In genomic region chr10:25372510-25373148, GRCm38 (mm10) we compare ENCODE assay signal across 11 mouse cellular contexts. TPM values are rescaled to one million over a fixed set of nuclear protein-coding genes. Genes with fewer than 3 reads are reported as not detected.
DNase-seq lines count a peak whose midpoint lies in the region; ATAC-seq lines count a peak whose summit lies in the region.
"Had no signal": no experiment of that assay in that cellular context is flagged by ENCODE, and none has a peak within 500 bp of the region (broad histone marks: within the 10 kb centered on the region; RNA-seq: fewer than 3 reads in every experiment).

No protein-coding gene starts in this region.

- 41% methylated on average over 10 of the region's 10 CpGs for WGBS in hindbrain, embryonic 12.5 days

- H3K4me2 ChIP-seq in hindbrain, embryonic 12.5 days (replicated peaks), result no peak overlapping the region

- H3K4me1 ChIP-seq in hindbrain, embryonic 12.5 days, result peaks cover 12% of the 10 kb centered on the region; the same call in 1 of the 2 replicates

- H3K9ac ChIP-seq in hindbrain, embryonic 12.5 days, result no peak overlapping the region

- H3K36me3 ChIP-seq in hindbrain, embryonic 12.5 days, result no peaks in the 10 kb centered on the region

- no peaks in the 10 kb centered on the region for H3K9me3 ChIP-seq in hindbrain, embryonic 12.5 days (replicated peaks)

- H3K4me3 ChIP-seq in hindbrain, embryonic 12.5 days, result no peak overlapping the region

- peak; percentile 54 to 57 for DNase-seq in heart, adult 18-20 months
- no peak for DNase-seq in heart, postnatal 36 days
- DNase-seq in 3T3-L1 (ENCODE audit: low read depth, low spot score), result peak; percentile 89
- peak; percentile 72 for DNase-seq in embryo, embryonic 10.5 days (ENCODE audit: low spot score)
- no peak for DNase-seq in urinary bladder, postnatal 36 days (ENCODE audit: low spot score in 2 of 2)
- no peak for DNase-seq in cerebellum, adult 9-10 months
- no peak for DNase-seq in left cerebral cortex, postnatal 25 days (ENCODE audit: low spot score in 2 of 2)
- DNase-seq: adrenal gland, postnatal 36 days; thymus, postnatal 25 days had no signal

- ATAC-seq in hindbrain, embryonic 12.5 days (ENCODE audit: low FRiP score), result no peak
- ATAC-seq: intestine, postnatal 0 days had no signal

- intact Hi-C loops in heart, postnatal 36 days (cut with DNase I), result no loop called here
- intact Hi-C loops in left cerebral cortex, postnatal 25 days (cut with DNase I), result no loop called here

- H3K27ac ChIP-seq in hindbrain, embryonic 12.5 days, result peak overlapping the region; percentile 7; the same call in 1 of the 2 replicates

- no peaks in the 10 kb centered on the region for H3K27me3 ChIP-seq in hindbrain, embryonic 12.5 days

RNA-seq across cellular contexts. Expression of gene Epb41l2, which starts 13.0 kb away (rescaled TPM):
- 10 to 100 TPM; 38.5 to 38.7 TPM for total RNA-seq in heart, adult 18-20 months (2021)
- 10 to 100 TPM; 42.0 to 55.8 TPM for total RNA-seq in heart, postnatal 36 days (2021)
- 47.2 and 55.3 TPM in 2 replicates for polyA plus RNA-seq in hindbrain, embryonic 12.5 days (2016; fragmentation: Nextera tagmentation; extraction: Ambion mirVana)
- 100 to 1,000 TPM; 132 to 159 TPM for total RNA-seq in left cerebral cortex, postnatal 25 days (2021)

Comparison
In these comparisons a context has a peak if more than half of its experiments do, and no peak if none do; other contexts are left out.
1. DNase-seq: peak in heart, adult 18-20 months (2 of 2), 3T3-L1 (single experiment) and embryo, embryonic 10.5 days (single experiment); none in heart, postnatal 36 days (0 of 2), urinary bladder, postnatal 36 days (0 of 2), cerebellum, adult 9-10 months (single experiment) and left cerebral cortex, postnatal 25 days (0 of 2).